Mouse (Mus musculus) ES-E14 (cell line): Measurements from ENCODE around the gene Ltbp2. TPM values are rescaled to one million over a fixed set of nuclear protein-coding genes. Genes with fewer than 3 reads are reported as not detected.

ENCODE experiments used
- DNase-seq: peaks from one replicate; pipeline ENCODE4 v3.0.0-alpha.2; 2013; ENCODE audit warnings: low read depth, low spot score
- H3K27ac ChIP-seq: 2 replicates; pipeline ENCODE4 v1.5.1; 2012; ENCODE audit warnings: low read depth, mild to moderate bottlenecking, low read length, moderate library complexity, mixed read lengths; ENCODE audit not compliant: poor library complexity, insufficient read depth, severe bottlenecking
- H3K36me3 ChIP-seq: 2 replicates; pipeline ENCODE4 v1.6.1; 2012; ENCODE audit warnings: mild to moderate bottlenecking, low read length, moderate library complexity, mixed read lengths; ENCODE audit not compliant: control insufficient read depth, poor library complexity, insufficient read depth, severe bottlenecking
- H3K4me1 ChIP-seq, 2 experiments: fragments of 150-350 bp in 1 of 2; sonication (generic) in 1 of 2; 2 replicates each; pipeline ENCODE4 v1.6.1; 2012; ENCODE audit warnings: low read length in 2 of 2, mild to moderate bottlenecking in 1 of 2, mixed read lengths in 1 of 2; ENCODE audit not compliant: control insufficient read depth in 2 of 2, insufficient read depth in 2 of 2, poor library complexity in 1 of 2
- H3K4me3 ChIP-seq, 2 experiments: fragments of 150-350 bp in 1 of 2; sonication (generic) in 1 of 2; 2 replicates each; pipeline ENCODE4 v1.5.1; 2012; ENCODE audit warnings: low read length in 2 of 2, low read depth in 1 of 2, mild to moderate bottlenecking in 1 of 2, mixed read lengths in 1 of 2; ENCODE audit not compliant: insufficient read depth in 1 of 2, poor library complexity in 1 of 2, severe bottlenecking in 1 of 2
- H3K9ac ChIP-seq: 2 replicates; pipeline ENCODE4 v1.6.1; 2012; ENCODE audit warnings: low read depth, mild to moderate bottlenecking, low read length, mixed read lengths; ENCODE audit not compliant: poor library complexity, insufficient read depth, severe bottlenecking
- H3K9me3 ChIP-seq: fragments of 150-350 bp; sonication (generic); 2 replicates; pipeline ENCODE4 v1.6.1; 2012; ENCODE audit warnings: low read depth, mild to moderate bottlenecking, low read length; ENCODE audit not compliant: control insufficient read depth, insufficient read depth
- CHD2 ChIP-seq: IDR thresholded peaks from 2 replicates; pipeline ENCODE4 v1.6.1; 2014; ENCODE audit warnings: mild to moderate bottlenecking, low read depth, low read length, inconsistent platforms
- HCFC1 ChIP-seq: IDR thresholded peaks from 2 replicates; pipeline ENCODE4 v1.6.1; 2012; ENCODE audit warnings: low read length, inconsistent platforms, borderline replicate concordance; ENCODE audit not compliant: insufficient read depth
- MAFK ChIP-seq: IDR thresholded peaks from 2 replicates; pipeline ENCODE4 v1.6.1; 2014; ENCODE audit warnings: mild to moderate bottlenecking, low read depth, low read length, inconsistent platforms; ENCODE audit not compliant: insufficient read depth
- ZC3H11A ChIP-seq: IDR thresholded peaks from 2 replicates; pipeline ENCODE4 v1.6.1; 2012; ENCODE audit warnings: low read depth, mild to moderate bottlenecking, inconsistent platforms, low read length, borderline replicate concordance
- ZNF384 ChIP-seq: IDR thresholded peaks from 2 replicates; pipeline ENCODE4 v1.6.1; 2012; ENCODE audit warnings: low read depth, low read length, inconsistent platforms
- in situ Hi-C, 2 experiments: fragments of 600-800 bp; cut with MboI; formaldehyde crosslinking; loops; one replicate each; pipeline ENCODE4 v1.15.1; 2025; ENCODE audit warnings: low sequenced_read_pairs in 2 of 2, inconsistent platforms in 1 of 2; ENCODE audit not compliant: unreplicated experiment in 2 of 2
- total RNA-seq: library from RNA; depleted of rRNA; stranded (reverse); fragments of 300-350 nt; gene quantifications from 2 replicates; pipeline ENCODE4 v1.2.3, GENCODE M21; 2012

Gene Ltbp2
- total RNA-seq, 1 experiment, result 1.8 TPM

DNA sequence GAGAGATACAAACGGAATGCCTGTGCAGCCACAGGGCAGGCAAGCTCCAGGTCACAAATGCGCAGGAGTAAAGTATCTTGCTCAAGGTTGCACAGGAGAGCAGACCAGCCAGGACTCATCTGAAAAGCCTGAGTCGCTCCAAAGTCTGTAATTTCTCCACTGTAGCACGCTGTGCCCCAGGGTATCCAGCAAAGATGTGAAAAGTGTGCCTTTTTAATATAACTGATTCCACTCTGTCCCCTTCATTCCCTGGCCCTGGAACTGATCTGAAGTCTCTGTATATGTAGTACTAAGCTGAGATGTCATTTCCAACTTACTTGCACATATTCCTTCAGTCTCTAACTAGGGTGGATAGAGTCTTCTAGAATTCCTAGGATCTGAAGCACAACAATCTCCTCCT, 6.5 kb upstream of the Ltbp2 start:
- no peak for TF ChIP-seq CHD2
- TF ChIP-seq ZNF384, result no peak
- no peak for TF ChIP-seq HCFC1
- no peak for TF ChIP-seq ZC3H11A
- TF ChIP-seq MAFK, result no peak
- Histone ChIP-seq H3K36me3 (no peaks in the 10 kb centered on the region), H3K27ac (no peak overlapping the region), H3K9me3 (no peaks in the 10 kb centered on the region), H3K4me1 (no peaks in the 10 kb centered on the region), H3K4me3 (no peak overlapping the region), H3K9ac (no peak overlapping the region)
- no peak for DNase-seq
- in situ Hi-C loops, result no loop called here

DNA sequence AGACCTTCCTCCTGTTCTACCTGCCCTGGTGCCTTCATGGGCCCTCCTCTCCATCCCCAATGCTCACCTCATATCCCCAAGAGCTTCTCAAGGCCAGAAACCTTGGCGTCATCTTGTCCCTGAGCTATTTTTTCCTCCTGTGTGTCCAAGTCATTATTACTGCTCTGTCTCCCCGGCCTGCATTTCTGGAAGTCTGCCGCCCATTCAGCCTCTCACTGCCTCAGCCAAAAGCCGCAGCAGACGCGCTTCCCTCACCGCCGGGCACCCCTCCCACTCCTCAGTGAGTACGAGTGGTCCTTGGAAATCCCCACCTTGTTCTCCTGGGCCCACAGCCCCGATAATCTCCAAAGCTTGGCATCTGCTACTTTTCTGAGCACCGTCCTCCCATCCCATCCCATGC, 3.8 kb upstream of the Ltbp2 start:
- Histone ChIP-seq H3K36me3 (no peaks in the 10 kb centered on the region), H3K27ac (no peak overlapping the region), H3K9me3 (no peaks in the 10 kb centered on the region), H3K9ac (no peak overlapping the region), H3K4me1 (0 out of 4 replicates have a peak, but pooled peaks cover 0 to under 1% of the 10 kb centered on the region in 2 experiments), H3K4me3 (no peak overlapping the region)
- in situ Hi-C loops, result no loop called here
- DNase-seq, result no peak
- TF ChIP-seq MAFK (no peak), ZNF384 (no peak), HCFC1 (no peak), CHD2 (no peak), ZC3H11A (no peak)

DNA sequence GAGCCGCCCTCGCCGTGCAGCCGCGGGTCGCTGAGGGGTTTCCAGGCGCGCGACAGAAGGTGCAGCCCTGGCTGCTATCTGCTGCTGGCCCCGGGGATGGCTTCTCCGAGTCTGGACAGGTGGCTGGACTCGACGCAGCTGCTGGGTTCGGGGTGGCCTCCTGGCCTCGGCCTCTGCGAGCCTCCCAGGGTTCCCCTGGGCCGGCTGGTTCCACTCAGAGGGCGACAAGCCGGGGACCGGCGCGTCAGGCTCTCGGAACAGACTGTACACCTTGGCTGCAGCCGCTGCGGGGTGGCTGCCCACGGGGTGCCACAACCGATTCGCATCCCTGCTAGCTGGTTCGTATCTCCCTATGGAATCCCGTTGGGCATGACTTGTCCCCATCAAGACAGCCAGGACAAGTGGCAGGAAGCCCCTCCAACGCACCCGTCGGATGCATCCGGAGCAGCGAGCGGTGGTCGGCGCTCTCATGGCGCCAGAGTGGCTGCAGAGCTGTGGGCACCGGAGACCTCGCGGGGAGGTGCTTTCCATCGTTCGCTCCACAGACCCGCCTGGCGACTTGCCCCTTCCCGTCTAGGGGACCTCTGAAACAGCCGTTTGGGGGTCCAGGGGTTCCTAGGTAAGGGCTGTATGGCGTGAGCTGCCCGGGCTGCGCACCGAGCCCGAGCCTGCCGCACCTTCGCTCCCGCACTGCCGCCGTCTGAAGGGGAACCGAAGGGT, 411 bp downstream of the Ltbp2 start:
- no peaks in the 10 kb centered on the region for H3K36me3 ChIP-seq
- H3K4me3 ChIP-seq, result peak overlapping the region; percentile 65 to 76
- H3K27ac ChIP-seq, result no peak overlapping the region
- H3K4me1 ChIP-seq, result 0 out of 4 replicates have a peak, but pooled peaks cover 0 to 2% of the 10 kb centered on the region in 2 experiments
- in situ Hi-C loops, result no loop called here
- H3K9ac ChIP-seq, result peak overlapping the region; percentile 42
- no peak for DNase-seq
- no peaks in the 10 kb centered on the region for H3K9me3 ChIP-seq
- TF ChIP-seq CHD2 (no peak), MAFK (no peak), ZNF384 (no peak), HCFC1 (no peak), ZC3H11A (no peak)

DNA sequence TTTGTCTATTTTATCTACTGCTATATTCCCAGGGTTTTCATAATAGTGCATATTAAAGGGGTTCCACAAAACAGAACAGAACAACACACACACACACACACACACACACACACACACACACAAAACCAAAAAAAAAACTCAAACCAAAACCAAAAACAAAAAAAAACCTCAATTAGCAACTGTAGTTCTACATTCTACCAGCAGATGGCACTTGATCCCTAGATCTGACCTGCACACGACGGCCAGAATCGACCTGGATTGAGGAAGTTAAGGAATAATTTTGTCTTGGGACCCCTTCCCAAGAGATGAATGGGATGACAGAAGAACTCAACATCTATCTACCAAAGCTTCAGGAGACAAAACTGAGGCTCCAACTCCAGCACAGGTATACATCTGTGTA, 2.9 kb downstream of the Ltbp2 start:
- DNase-seq, result no peak
- no peak overlapping the region for H3K9ac ChIP-seq
- TF ChIP-seq ZNF384 (peak; percentile 73), CHD2 (no peak), MAFK (no peak), HCFC1 (no peak), ZC3H11A (no peak)
- H3K4me1 ChIP-seq, result 0 out of 4 replicates have a peak, but pooled peaks cover 0 to 2% of the 10 kb centered on the region in 2 experiments
- H3K36me3 ChIP-seq, result no peaks in the 10 kb centered on the region
- in situ Hi-C loops, result no loop called here
- no peak overlapping the region for H3K27ac ChIP-seq
- no peaks in the 10 kb centered on the region for H3K9me3 ChIP-seq
- no peak overlapping the region for H3K4me3 ChIP-seq
